Mouse (Mus musculus) forebrain, embryonic 11.5 days (tissue): ENCODE results near the gene Irf4. TPM values are rescaled to one million over a fixed set of nuclear protein-coding genes. Genes with fewer than 3 reads are reported as not detected.

Source experiments
- ATAC-seq: fragments of 200-750 bp; cut with Nextera tagmentation; replicated peaks from 2 replicates; pipeline ENCODE4 v1.8.0; 2017; ENCODE audit warnings: moderate TSS enrichment; ENCODE audit not compliant: low FRiP score
- DNase-seq: peaks from one replicate; pipeline ENCODE4 v3.0.0-alpha.2; 2017; ENCODE audit warnings: low spot score
- H3K27ac ChIP-seq: fragments of 300-500 bp; sonication (generic); 2 replicates; pipeline ENCODE4 v1.5.1; 2014; ENCODE audit warnings: low read depth, low read length
- H3K27me3 ChIP-seq: fragments of 300-500 bp; sonication (generic); 2 replicates; pipeline ENCODE4 v1.6.1; 2014; ENCODE audit warnings: mild to moderate bottlenecking, low read length, mixed read lengths; ENCODE audit not compliant: control insufficient read depth, insufficient read depth
- H3K36me3 ChIP-seq: fragments of 300-500 bp; sonication (generic); 2 replicates; pipeline ENCODE4 v1.6.1; 2014; ENCODE audit warnings: mild to moderate bottlenecking, low read length, moderate library complexity, mixed read lengths; ENCODE audit not compliant: control insufficient read depth, insufficient read depth
- H3K4me1 ChIP-seq: fragments of 300-500 bp; sonication (generic); replicated peaks from 2 replicates; pipeline ENCODE4 v1.6.1; 2014; ENCODE audit warnings: low read length, mixed read lengths; ENCODE audit not compliant: control insufficient read depth, insufficient read depth
- H3K4me2 ChIP-seq: fragments of 300-500 bp; sonication (generic); 2 replicates; pipeline ENCODE4 v1.6.1; 2014; ENCODE audit warnings: low read depth, mild to moderate bottlenecking, low read length, moderate library complexity, mixed read lengths; ENCODE audit not compliant: severe bottlenecking
- H3K4me3 ChIP-seq: fragments of 300-500 bp; sonication (generic); 2 replicates; pipeline ENCODE4 v1.5.1; 2014; ENCODE audit warnings: low read depth, low read length
- H3K9ac ChIP-seq: fragments of 300-500 bp; sonication (generic); 2 replicates; pipeline ENCODE4 v1.6.1; 2014; ENCODE audit warnings: low read length
- H3K9me3 ChIP-seq: fragments of 300-500 bp; sonication (generic); 2 replicates; pipeline ENCODE4 v1.6.1; 2016; ENCODE audit warnings: low read length, mixed read lengths; ENCODE audit not compliant: control insufficient read depth
- WGBS: fragments of 180-500 bp; shearing (Covaris S2); extraction: QIAGEN DNeasy Blood & Tissue Kit; methylation state at CpG from one replicate; pipeline ENCODE4 v1.1.7; 2014; 5-methylcytosine and 5-hydroxymethylcytosine counted together
- polyA plus RNA-seq: library from polyadenylated mRNA; unstranded; fragments of >200 nt; fragmentation: Nextera tagmentation; extraction: Ambion mirVana; gene quantifications from 2 replicates; pipeline ENCODE4 v1.2.1, GENCODE M21; 2014

Irf4 gene
- polyA plus RNA-seq, result 0.07 TPM in 1 of 2 replicates, not detected in the other

GRCm38 (mm10) chr13:30749021-30749556 is at the start of gene Irf4:
TSS of gene Irf4 (plus strand) at chr13:30749226.
- DNase-seq (peak; percentile 71), ATAC-seq (peak; percentile 91)
- Histone ChIP-seq H3K27ac (no peak within 1 kb of the TSS), H3K36me3 (no peaks in the 10 kb centered on the region), H3K9me3 (no peaks in the 10 kb centered on the region), H3K27me3 (peaks cover 40% of the 10 kb centered on the region), H3K4me3 (peak within 1 kb of the TSS; percentile 33), H3K4me2 (peak within 1 kb of the TSS; percentile 74), H3K4me1 (peaks cover 10% of the 10 kb centered on the region), H3K9ac (peak within 1 kb of the TSS; percentile 16; the same call in 1 of the 2 replicates)
- WGBS, result under 1% methylated on average over 21 of the region's 21 CpGs

- Histone ChIP-seq H3K4me1 (no peaks in the 10 kb centered on the region), H3K4me2 (no peak overlapping the region), H3K27me3 (no peaks in the 10 kb centered on the region), H3K9ac (no peak overlapping the region), H3K9me3 (no peaks in the 10 kb centered on the region), H3K36me3 (no peaks in the 10 kb centered on the region), H3K4me3 (no peak overlapping the region), H3K27ac (no peak overlapping the region)
- no peak for ATAC-seq
- 95% methylated on average over 5 of the region's 5 CpGs for WGBS
- no peak for DNase-seq
These were observed 46.3 kb upstream of the Irf4 start for GRCm38 (mm10) chr13:30702695-30703094.

- no peaks in the 10 kb centered on the region for H3K9me3 ChIP-seq
- no peaks in the 10 kb centered on the region for H3K36me3 ChIP-seq
- WGBS, result 88% methylated on average over 8 of the region's 8 CpGs
- H3K27me3 ChIP-seq, result no peaks in the 10 kb centered on the region
- no peak for ATAC-seq
- H3K4me2 ChIP-seq, result no peak overlapping the region
- no peak overlapping the region for H3K9ac ChIP-seq
- no peak for DNase-seq
- H3K27ac ChIP-seq, result no peak overlapping the region
- H3K4me1 ChIP-seq, result no peaks in the 10 kb centered on the region
- H3K4me3 ChIP-seq, result no peak overlapping the region
These were observed 44.6 kb upstream of the Irf4 start for GRCm38 (mm10) chr13:30704246-30705095.

DNA sequence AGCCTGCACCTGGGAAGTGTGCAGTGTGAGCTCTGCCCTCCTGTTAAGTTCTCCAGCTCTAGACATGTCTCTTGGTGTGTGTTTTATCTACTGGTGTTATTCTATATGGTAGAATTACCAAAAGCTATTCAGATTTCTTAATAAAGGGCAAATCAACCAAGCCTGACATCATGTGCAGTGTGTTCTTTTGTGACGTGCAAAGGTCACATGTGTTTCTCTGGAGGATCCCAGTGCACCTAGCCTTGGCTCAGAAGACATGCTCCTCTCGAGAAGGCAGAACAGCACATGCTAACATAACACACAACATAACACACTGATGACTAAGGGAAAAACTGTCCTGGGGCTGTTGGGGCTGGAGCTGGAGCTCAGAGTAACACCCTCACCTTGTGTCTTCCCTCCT is 38.0 kb upstream of the Irf4 start:
- no peaks in the 10 kb centered on the region for H3K4me1 ChIP-seq
- H3K4me3 ChIP-seq, result no peak overlapping the region
- no peak overlapping the region for H3K9ac ChIP-seq
- no peak for DNase-seq
- H3K9me3 ChIP-seq, result no peaks in the 10 kb centered on the region
- no peaks in the 10 kb centered on the region for H3K27me3 ChIP-seq
- no peak overlapping the region for H3K4me2 ChIP-seq
- WGBS, result 89% methylated on average over 2 of the region's 2 CpGs
- no peak for ATAC-seq
- H3K36me3 ChIP-seq, result no peaks in the 10 kb centered on the region
- no peak overlapping the region for H3K27ac ChIP-seq

GRCm38 (mm10) chr13:30711711-30712110 is 37.3 kb upstream of the Irf4 start:
- Histone ChIP-seq H3K9ac (no peak overlapping the region), H3K27ac (no peak overlapping the region), H3K4me1 (no peaks in the 10 kb centered on the region), H3K9me3 (no peaks in the 10 kb centered on the region), H3K27me3 (no peaks in the 10 kb centered on the region), H3K4me2 (no peak overlapping the region), H3K4me3 (no peak overlapping the region), H3K36me3 (no peaks in the 10 kb centered on the region)
- no peak for ATAC-seq
- 90% methylated on average over 3 of the region's 3 CpGs for WGBS
- DNase-seq, result no peak

DNA sequence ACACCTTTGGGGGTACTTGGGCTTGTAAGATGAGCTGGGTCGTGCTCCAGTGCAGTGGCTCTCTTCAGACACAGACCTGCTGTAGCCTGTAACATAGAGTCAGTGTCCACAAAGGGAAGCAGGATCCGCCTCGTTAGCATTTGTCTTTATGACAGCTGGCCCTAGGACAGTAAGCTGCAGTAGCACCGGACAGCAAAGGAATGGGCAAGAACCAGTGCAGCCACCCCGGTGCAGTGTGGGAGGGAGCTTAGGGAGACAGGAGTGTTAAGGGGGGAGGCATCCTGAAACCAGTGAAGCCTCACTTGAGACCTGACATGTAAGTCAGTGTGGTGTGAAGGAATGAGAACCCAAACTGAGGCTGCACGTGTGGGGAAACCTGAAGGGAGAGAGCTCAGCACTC is 36.7 kb upstream of the Irf4 start:
- Histone ChIP-seq H3K4me1 (no peaks in the 10 kb centered on the region), H3K4me3 (no peak overlapping the region), H3K27me3 (no peaks in the 10 kb centered on the region), H3K36me3 (no peaks in the 10 kb centered on the region), H3K4me2 (no peak overlapping the region), H3K9me3 (no peaks in the 10 kb centered on the region), H3K27ac (no peak overlapping the region), H3K9ac (no peak overlapping the region)
- no peak for DNase-seq
- 85% methylated on average over 6 of the region's 6 CpGs for WGBS
- ATAC-seq, result no peak

- H3K27ac ChIP-seq, result no peak overlapping the region
- H3K4me2 ChIP-seq, result no peak overlapping the region
- H3K9ac ChIP-seq, result no peak overlapping the region
- no peaks in the 10 kb centered on the region for H3K4me1 ChIP-seq
- 83% methylated on average over 3 of the region's 3 CpGs for WGBS
- ATAC-seq (no peak), DNase-seq (no peak)
- no peak overlapping the region for H3K4me3 ChIP-seq
- H3K36me3 ChIP-seq, result no peaks in the 10 kb centered on the region
- no peaks in the 10 kb centered on the region for H3K27me3 ChIP-seq
- no peaks in the 10 kb centered on the region for H3K9me3 ChIP-seq
These were observed 35.4 kb upstream of the Irf4 start for GRCm38 (mm10) chr13:30713621-30714020.

DNA sequence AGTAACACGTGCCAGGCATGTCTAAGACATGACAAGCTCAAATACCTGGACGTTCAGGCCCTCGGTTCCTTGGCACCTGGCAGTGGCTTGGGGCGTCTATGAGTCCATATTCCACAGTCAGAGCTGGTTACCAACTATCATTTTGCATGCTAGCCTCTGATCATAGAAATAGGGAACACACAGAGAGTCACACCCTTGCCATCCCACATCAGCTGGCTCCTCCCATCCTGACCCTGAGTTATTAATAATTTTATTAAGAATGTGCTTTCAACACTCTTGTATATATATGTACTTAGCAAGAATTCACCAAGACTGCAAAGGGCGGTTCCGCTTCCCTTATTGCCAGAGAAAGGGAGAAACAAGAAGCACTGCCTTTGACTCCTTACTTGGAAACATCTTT is 34.5 kb upstream of the Irf4 start:
- WGBS, result 90% methylated on average over 6 of the region's 6 CpGs
- Histone ChIP-seq H3K36me3 (no peaks in the 10 kb centered on the region), H3K9me3 (no peaks in the 10 kb centered on the region), H3K4me3 (no peak overlapping the region), H3K4me1 (no peaks in the 10 kb centered on the region), H3K4me2 (no peak overlapping the region), H3K27ac (no peak overlapping the region), H3K27me3 (no peaks in the 10 kb centered on the region), H3K9ac (no peak overlapping the region)
- no peak for DNase-seq
- ATAC-seq, result no peak

GRCm38 (mm10) chr13:30715060-30715459 is 34.0 kb upstream of the Irf4 start:
- ATAC-seq (no peak), DNase-seq (no peak)
- no peaks in the 10 kb centered on the region for H3K4me1 ChIP-seq
- no peak overlapping the region for H3K27ac ChIP-seq
- H3K9me3 ChIP-seq, result no peaks in the 10 kb centered on the region
- 92% methylated on average over 7 of the region's 7 CpGs for WGBS
- no peaks in the 10 kb centered on the region for H3K27me3 ChIP-seq
- no peak overlapping the region for H3K4me2 ChIP-seq
- no peak overlapping the region for H3K4me3 ChIP-seq
- no peak overlapping the region for H3K9ac ChIP-seq
- H3K36me3 ChIP-seq, result no peaks in the 10 kb centered on the region
